Mouse (Mus musculus) adrenal gland, postnatal 14 days (tissue): ENCODE results near the gene Smtnl1. TPM values are rescaled to one million over a fixed set of nuclear protein-coding genes. Genes with fewer than 3 reads are reported as not detected.

Source experiments
- DNase-seq: peaks from one replicate; pipeline ENCODE4 v3.0.0; 2021; ENCODE audit warnings: mixed read lengths
- total RNA-seq: library from RNA; stranded (reverse); gene quantifications from 2 replicates; pipeline ENCODE4 v1.2.3, GENCODE M21; 2021

Gene Smtnl1
- total RNA-seq, 1 experiment from 2014 or later, result not detected

- DNase-seq, result no peak
Measured at GRCm38 (mm10) chr2:84793154-84793553, 29.3 kb downstream of the Smtnl1 start.

- DNase-seq, result peak; percentile 51
Measured at GRCm38 (mm10) chr2:84792516-84792915, 29.9 kb downstream of the Smtnl1 start.

DNA sequence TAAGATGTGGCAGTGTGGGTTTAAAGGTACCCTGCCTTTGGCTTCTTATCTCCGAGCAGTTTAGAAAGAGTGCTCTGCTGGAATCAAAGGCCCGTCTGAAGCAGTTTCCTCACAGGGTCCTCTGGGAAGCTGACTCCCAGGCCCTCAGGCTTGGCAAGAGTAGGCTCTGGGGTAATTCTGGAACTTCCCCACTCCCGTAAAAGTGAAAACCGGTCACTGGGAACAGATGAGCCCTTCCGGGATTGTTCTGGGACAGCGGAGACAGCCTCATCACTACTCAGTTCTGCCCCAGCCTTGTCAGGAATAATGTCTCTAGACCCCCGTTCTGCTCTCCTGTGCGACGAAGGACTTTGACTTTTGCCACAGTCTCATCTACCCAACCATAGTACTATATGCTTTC, 32.0 kb downstream of the Smtnl1 start:
- DNase-seq, result no peak

DNA sequence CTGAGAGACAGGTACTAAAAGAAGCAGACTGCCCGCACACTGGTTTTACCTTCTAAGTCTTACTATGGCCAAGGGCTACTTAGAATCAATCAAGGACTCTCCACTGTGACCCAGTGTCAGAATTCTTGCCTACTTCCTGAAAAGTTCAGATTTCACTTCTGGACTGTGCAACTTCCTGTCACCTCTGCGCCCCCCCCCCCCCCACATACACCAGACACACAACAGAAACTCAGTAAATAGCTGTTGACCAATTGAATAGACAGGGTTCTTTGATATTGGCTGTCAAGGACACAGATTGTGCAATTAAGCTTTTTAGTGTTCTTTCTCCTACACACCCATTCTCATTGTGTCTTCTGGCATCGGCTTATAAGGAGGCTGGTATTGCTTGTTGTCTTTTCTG, 34.1 kb downstream of the Smtnl1 start:
- DNase-seq, result no peak

- no peak for DNase-seq
Measured at GRCm38 (mm10) chr2:84783840-84784566, 38.4 kb downstream of the Smtnl1 start.

GRCm38 (mm10) chr2:84783315-84783714, 39.1 kb downstream of the Smtnl1 start:
- DNase-seq, result no peak

GRCm38 (mm10) chr2:84779210-84779609, 43.2 kb downstream of the Smtnl1 start:
- DNase-seq, result no peak

GRCm38 (mm10) chr2:84777706-84778105, 44.7 kb downstream of the Smtnl1 start:
- no peak for DNase-seq

DNA sequence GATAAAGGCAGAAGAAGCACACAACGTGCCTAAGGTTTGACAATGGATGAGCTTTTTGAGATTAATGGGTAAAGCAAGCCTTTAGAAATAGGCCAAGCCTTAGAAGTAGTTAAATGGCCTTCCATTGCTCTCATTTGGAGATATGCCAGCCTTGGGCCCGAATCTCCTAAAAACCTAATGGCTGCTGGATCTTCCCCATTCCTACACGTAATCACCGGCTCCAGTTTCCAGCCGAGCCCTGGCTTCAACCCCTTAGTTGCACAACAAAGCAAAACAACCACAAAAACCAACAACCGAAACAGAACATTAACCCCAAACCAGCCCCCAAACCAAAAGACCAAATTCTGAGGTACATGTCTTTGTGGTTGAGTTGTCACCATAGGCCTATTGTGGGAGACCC, 46.8 kb downstream of the Smtnl1 start:
- no peak for DNase-seq

DNA sequence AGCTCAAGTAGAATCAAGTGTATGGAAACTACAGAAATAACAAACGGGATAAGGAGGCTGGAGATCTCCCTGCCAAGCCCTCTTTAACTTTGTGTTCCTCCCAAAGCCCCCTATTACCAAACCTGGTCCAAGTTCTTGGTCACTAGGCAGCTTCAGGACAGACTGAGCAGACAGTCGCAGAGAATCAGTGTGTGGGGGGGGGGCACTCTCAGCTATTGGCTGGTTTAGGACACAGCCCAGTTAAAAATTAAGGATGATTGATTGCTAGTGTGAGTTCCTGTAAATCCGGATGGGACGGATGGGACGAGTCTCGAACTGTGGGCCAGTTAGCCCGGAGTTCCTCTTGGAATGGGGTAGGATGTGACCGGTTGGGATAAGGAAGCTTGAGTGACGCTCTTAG, 47.2 kb downstream of the Smtnl1 start, which contains the start of gene Serping1:
Serping1 (minus strand) TSS at position 204 of the 400 bp plus-strand sequence.
- no peak for DNase-seq

DNA sequence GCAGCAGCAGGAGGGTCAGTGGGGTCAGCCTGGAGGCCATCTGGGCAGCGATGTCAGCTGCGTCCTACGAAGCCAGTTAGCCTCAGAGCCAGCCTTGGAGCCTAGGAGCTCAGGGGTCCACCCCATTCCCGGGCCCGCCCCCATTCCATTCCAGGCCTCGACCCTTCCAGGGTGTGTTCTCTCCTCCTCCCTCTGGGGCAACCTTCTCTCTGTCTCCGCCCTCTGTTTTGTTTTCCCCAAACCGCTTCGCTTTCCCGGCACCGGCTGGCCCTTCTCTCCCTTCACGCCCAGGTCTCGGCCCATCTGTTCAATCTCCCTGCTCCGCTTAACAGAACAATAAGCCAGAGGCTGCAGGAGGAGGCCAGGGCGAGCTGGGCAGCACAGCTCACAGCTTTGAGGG, 47.7 kb downstream of the Smtnl1 start:
- peak; percentile 59 for DNase-seq

DNA sequence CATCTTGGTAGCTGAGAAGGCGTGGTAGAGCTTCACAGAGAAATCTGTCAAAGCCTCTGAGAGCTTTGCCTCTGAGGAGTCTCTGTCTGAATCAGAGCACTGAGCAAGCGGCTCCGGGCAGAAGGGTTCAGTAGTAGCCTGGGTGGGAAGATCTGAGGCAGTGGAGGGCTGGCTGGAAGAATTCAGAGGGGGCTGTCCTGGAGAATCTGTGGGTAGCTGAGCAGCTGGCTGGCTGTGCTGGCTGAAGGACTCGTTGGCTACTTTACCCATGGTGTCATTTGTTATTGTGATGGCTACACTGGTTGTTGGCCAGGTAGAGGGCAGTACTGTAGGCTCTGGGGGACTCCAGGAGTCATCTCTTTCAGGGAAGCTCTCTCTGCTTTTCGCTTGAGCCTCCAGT, 49.3 kb downstream of the Smtnl1 start:
- no peak for DNase-seq

DNA sequence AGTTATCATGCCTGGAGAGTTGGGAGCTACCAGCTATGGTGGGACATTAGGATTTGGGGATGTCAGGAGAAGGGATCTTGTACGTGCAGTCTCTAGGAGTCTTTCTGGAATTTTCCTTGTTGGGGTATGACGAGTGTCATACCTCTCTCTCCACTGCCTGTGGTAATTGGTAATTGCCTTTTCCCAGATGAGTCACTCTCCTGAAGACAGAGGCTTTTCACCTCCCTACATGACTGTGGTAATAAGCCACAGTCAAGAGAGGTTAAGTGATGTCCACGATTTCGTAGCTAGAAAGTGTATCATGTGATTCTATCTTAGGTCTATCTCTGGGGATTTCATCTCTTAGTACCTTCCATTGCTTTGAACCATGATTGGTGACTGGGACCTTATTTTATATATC, 50.0 kb downstream of the Smtnl1 start:
- no peak for DNase-seq

GRCm38 (mm10) chr2:84770501-84770900, 52.0 kb downstream of the Smtnl1 start:
- no peak for DNase-seq

- no peak for DNase-seq
Measured at GRCm38 (mm10) chr2:84762818-84763217, 59.6 kb downstream of the Smtnl1 start.

DNA sequence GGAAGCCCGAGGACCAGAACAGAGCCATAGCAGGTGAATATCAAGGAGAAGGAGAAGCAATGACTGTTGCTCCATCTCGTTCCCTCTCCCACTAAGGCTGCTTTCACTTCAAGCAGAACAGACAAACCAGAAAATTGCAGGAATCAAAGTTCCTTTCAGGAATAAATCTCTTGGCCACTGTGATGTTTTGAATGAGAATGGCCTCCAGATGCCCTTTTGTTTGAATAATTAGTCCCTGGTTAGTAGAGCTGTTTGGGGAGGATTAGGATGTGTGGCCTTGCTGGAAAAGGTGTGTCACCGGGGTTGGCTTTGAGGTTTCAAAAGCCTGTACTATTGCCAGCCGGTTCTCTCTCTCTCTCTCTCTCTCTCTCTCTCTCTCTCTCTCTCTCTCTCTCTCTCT, 60.2 kb downstream of the Smtnl1 start:
- DNase-seq, result no peak

DNA sequence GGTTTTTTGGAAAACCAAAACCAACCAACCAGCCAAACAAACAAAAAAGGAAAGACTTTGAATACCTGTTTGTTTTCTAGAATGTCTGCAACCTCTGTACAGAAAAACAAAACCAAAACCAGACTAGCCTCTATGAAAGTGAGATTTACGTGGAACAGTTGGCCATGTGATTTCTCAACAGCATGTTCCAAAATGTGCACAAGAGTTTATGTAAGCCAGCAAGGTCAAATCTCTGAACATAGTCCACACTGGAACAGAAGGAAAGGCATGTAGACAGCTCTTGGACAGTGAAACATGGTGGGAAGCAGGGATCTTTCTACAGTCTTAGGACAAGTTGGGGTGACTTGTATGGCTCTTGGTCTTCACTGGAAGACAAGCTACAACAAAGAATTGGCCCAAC, 60.6 kb downstream of the Smtnl1 start:
- no peak for DNase-seq

GRCm38 (mm10) chr2:84761309-84761708, 61.1 kb downstream of the Smtnl1 start:
- DNase-seq, result no peak

Other genes starting within 250 kb of the Smtnl1 start
- 133 and 134 TPM in 2 replicates for gene Ctnnd1, start 171.9 kb downstream of the Smtnl1 start, total RNA-seq
- gene Btbd18, start 163.6 kb downstream of the Smtnl1 start, total RNA-seq, result not detected in 2 replicates
- gene Selenoh, start 151.9 kb downstream of the Smtnl1 start, total RNA-seq, result 44.8 and 47.8 TPM in 2 replicates
- not detected in 2 replicates for gene Gm28635, start 144.6 kb downstream of the Smtnl1 start, total RNA-seq
- gene Med19, start 144.2 kb downstream of the Smtnl1 start, total RNA-seq, result 20.9 and 21.4 TPM in 2 replicates
- gene Tmx2, start 143.5 kb downstream of the Smtnl1 start, total RNA-seq, result 102 and 103 TPM in 2 replicates
- gene Zdhhc5, start 107.5 kb downstream of the Smtnl1 start, total RNA-seq, result 52.8 and 58.1 TPM in 2 replicates
- gene Clp1, start 95.3 kb downstream of the Smtnl1 start, total RNA-seq, result 14.5 and 15.7 TPM in 2 replicates
- 6.5 and 8.6 TPM in 2 replicates for gene Ypel4, start 88.6 kb downstream of the Smtnl1 start, total RNA-seq
- gene Gm19426, start 79.0 kb downstream of the Smtnl1 start, total RNA-seq, result 5.2 and 5.3 TPM in 2 replicates
- 73.1 and 93.2 TPM in 2 replicates for gene Serping1, start 47.2 kb downstream of the Smtnl1 start, total RNA-seq
- gene Ube2l6, start 23.8 kb downstream of the Smtnl1 start, total RNA-seq, result 45.6 and 48.7 TPM in 2 replicates
- 54.2 and 73.7 TPM in 2 replicates for gene Timm10, start 4.3 kb upstream of the Smtnl1 start, total RNA-seq
- gene Slc43a1, start 16.2 kb upstream of the Smtnl1 start, total RNA-seq, result 5.2 and 9.3 TPM in 2 replicates
- 1.6 and 2.6 TPM in 2 replicates for gene Rtn4rl2, start 64.1 kb upstream of the Smtnl1 start, total RNA-seq
- gene Slc43a3, start 113.9 kb upstream of the Smtnl1 start, total RNA-seq, result 62.5 and 91.7 TPM in 2 replicates
- gene Prg2, start 157.8 kb upstream of the Smtnl1 start, total RNA-seq, result 6.3 TPM in 1 of 2 replicates, not detected in the other
- gene Prg3, start 165.6 kb upstream of the Smtnl1 start, total RNA-seq, result not detected in 2 replicates
- gene Ssrp1, start 214.6 kb upstream of the Smtnl1 start, total RNA-seq, result 115 and 123 TPM in 2 replicates
- gene P2rx3, start 214.8 kb upstream of the Smtnl1 start, total RNA-seq, result 0.59 and 0.60 TPM in 2 replicates
- 111 and 120 TPM in 2 replicates for gene Tnks1bp1, start 225.4 kb upstream of the Smtnl1 start, total RNA-seq